Mouse (Mus musculus): ENCODE measurements around the gene Shank2.

DNA sequence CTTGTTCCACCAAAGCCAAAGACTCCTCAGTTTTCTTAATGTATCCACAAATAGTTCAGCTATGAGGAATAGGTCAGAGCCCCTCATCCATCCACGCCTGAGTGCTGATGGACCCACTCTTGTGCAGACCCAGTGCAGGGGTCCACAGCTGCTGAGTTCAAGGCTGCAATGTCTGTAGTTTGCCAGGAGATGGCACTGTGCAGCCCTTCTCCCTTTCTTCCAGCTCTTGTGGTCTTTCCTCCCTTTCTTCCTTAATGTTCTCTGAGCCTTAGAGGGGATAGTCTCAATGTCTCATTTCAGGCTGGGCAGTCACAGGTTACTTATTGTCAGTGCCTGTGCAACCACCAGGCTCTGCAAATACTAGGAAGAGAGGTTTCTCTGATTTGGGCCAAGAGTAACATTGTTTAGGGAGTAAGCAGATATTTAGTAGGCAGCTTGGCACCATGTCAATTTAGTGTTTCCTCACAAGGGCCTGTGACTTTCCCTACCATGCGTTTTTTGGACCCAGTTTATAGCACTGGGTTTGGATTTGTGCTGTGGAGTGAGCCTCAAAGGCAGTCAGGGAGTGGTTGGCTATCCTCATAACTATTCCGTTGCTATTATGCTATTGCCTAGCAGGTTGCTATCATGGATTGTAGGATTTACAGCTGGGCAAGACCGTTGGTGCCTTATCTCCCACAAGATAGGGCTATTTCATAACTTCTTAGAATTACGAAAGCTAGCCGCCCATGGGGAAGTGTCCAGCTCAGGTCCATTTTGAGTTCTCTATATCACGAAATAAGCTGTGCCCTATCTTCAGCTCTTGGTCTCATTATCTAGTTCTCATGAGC is 54.2 kb downstream of the Shank2 start:
- TF ChIP-seq EP300 (IDR thresholded peaks at IDR 0.05) (no peak), CTCF (IDR thresholded peaks at IDR 0.05) (peak; percentile 71)

Measured in lung, postnatal 0 days (tissue).